Mouse (Mus musculus) stomach, embryonic 16.5 days (tissue): ENCODE measurements around the gene Ppm1f. TPM values are rescaled to one million over a fixed set of nuclear protein-coding genes. Genes with fewer than 3 reads are reported as not detected.
A peak's percentile ranks its signal among the peaks of the same experiment; 100 is the strongest.

Experiments
- ATAC-seq: fragments of 200-750 bp; cut with Nextera tagmentation; 2 replicates; pipeline ENCODE4 v1.8.0; 2017; ENCODE audit warnings: moderate number of reproducible peaks, moderate TSS enrichment; ENCODE audit not compliant: insufficient read depth, low FRiP score
- H3K27ac ChIP-seq: fragments of 300-500 bp; sonication (generic); 2 replicates; pipeline ENCODE4 v1.5.1; 2014; ENCODE audit warnings: low read length
- H3K27me3 ChIP-seq: fragments of 300-500 bp; sonication (generic); 2 replicates; pipeline ENCODE4 v1.6.1; 2014; ENCODE audit warnings: low read length, control low read depth, mixed read lengths; ENCODE audit not compliant: control insufficient read depth, insufficient read depth
- H3K36me3 ChIP-seq: fragments of 300-500 bp; sonication (generic); 2 replicates; pipeline ENCODE4 v1.6.1; 2014; ENCODE audit warnings: low read length; ENCODE audit not compliant: control insufficient read depth, insufficient read depth
- H3K4me1 ChIP-seq: fragments of 300-500 bp; sonication (generic); 2 replicates; pipeline ENCODE4 v1.6.1; 2014; ENCODE audit warnings: low read length, control low read depth, mixed read lengths; ENCODE audit not compliant: control insufficient read depth, insufficient read depth
- H3K4me2 ChIP-seq: fragments of 300-500 bp; sonication (generic); 2 replicates; pipeline ENCODE4 v1.6.1; 2014; ENCODE audit warnings: low read depth, low read length, mixed read lengths
- H3K4me3 ChIP-seq: fragments of 300-500 bp; sonication (generic); replicated peaks from 2 replicates; pipeline ENCODE4 v1.5.1; 2014; ENCODE audit warnings: mild to moderate bottlenecking, low read length
- H3K9ac ChIP-seq: fragments of 300-500 bp; sonication (generic); 2 replicates; pipeline ENCODE4 v1.6.1; 2014; ENCODE audit warnings: low read length
- H3K9me3 ChIP-seq: fragments of 300-500 bp; sonication (generic); replicated peaks from 2 replicates; pipeline ENCODE4 v1.6.1; 2016; ENCODE audit warnings: low read length, control low read depth; ENCODE audit not compliant: control insufficient read depth
- WGBS: fragments of 180-500 bp; shearing (Covaris S2); extraction: QIAGEN DNeasy Blood & Tissue Kit; methylation state at CpG from one replicate; pipeline ENCODE4 v1.1.7; 2014; 5-methylcytosine and 5-hydroxymethylcytosine counted together
- polyA plus RNA-seq: library from polyadenylated mRNA; unstranded; fragments of >200 nt; fragmentation: Nextera tagmentation; extraction: Ambion mirVana; gene quantifications from 2 replicates; pipeline ENCODE4 v1.2.1, GENCODE M21; 2015

Ppm1f gene
- polyA plus RNA-seq, 1 experiment from 2014 or later = 23.1 TPM

DNA sequence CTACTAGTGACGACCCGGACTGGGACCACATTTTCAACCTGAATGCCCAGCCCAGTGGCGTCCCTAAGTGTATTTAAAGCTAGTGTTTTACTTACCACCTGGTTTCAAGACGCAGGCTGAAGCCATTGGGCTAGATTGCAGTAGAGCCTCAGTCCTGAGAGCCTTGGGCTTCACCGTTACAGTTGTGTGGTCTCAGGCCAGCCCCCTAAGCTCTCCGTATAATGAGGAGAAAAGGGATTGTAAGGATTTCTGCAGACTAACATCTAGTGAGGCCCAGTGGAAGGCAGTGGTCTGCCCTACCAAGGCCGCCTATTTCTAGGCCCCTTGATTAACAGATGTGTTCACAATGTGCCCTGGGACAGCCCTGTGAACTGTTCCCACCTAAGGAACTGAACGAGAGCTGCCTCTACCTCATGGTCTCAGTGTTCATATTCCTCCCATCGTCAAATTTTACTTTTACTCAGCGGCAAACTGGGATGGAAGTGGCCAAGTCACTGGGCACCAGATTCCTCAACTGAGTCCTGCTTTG lies 851 bp downstream of the Ppm1f start:
- Histone ChIP-seq H3K9me3 (no peaks in the 10 kb centered on the region), H3K27me3 (no peaks in the 10 kb centered on the region), H3K4me1 (peaks cover 13% of the 10 kb centered on the region), H3K27ac (peak overlapping the region; percentile 46), H3K9ac (peak overlapping the region; percentile 83), H3K4me3 (peak overlapping the region; percentile 76), H3K4me2 (peak overlapping the region; percentile 89), H3K36me3 (no peaks in the 10 kb centered on the region; the same call in 1 of the 2 replicates)
- ATAC-seq = peak; percentile 2; the same call in 1 of the 2 replicates
- WGBS = 19% methylated on average over 10 of the region's 10 CpGs

DNA sequence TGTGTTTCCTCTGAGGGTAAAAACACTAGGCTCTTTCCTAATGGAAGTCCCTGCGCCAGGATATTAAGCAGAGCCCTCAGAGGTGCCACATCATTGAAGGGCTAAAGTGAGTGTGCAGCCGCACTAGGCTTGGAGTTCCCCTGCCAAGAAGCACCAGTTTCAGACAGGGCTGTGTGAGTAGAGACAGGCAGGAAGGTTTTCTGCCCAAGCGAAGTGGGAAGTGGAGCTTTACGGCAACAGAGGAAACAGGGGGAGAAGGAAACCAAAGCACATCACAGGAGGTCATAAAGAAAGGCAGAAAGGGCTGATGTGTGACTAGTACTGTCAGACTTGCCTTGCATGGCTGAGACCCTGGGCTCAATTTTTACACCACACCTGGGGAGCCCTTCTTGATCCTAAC lies 6.1 kb downstream of the Ppm1f start:
- Histone ChIP-seq H3K27me3 (no peaks in the 10 kb centered on the region), H3K27ac (no peak overlapping the region), H3K4me3 (no peak overlapping the region), H3K4me1 (peaks cover 4% of the 10 kb centered on the region), H3K36me3 (peaks cover 10% of the 10 kb centered on the region; the same call in 1 of the 2 replicates), H3K9ac (no peak overlapping the region), H3K9me3 (no peaks in the 10 kb centered on the region), H3K4me2 (no peak overlapping the region)
- 78% methylated on average over 4 of the region's 4 CpGs for WGBS
- no peak for ATAC-seq

DNA sequence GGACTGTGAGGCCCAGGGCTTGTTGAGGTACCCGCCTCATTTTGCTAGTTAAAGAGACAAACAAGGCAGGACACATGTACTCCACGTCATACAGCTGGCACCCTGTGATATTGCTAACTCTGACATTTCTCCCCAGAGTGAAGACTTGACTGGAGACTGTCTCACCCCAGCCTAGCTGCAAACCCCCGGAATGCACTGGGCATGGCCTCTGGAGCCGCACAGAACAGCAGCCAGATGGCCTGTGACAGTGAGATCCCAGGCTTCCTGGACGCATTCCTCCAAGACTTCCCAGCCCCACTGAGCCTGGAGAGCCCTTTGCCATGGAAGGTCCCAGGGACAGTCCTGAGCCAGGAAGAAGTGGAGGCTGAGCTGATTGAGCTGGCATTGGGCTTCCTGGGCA lies 6.9 kb downstream of the Ppm1f start:
- 84% methylated on average over 5 of the region's 5 CpGs for WGBS
- H3K4me3 ChIP-seq = no peak overlapping the region

DNA sequence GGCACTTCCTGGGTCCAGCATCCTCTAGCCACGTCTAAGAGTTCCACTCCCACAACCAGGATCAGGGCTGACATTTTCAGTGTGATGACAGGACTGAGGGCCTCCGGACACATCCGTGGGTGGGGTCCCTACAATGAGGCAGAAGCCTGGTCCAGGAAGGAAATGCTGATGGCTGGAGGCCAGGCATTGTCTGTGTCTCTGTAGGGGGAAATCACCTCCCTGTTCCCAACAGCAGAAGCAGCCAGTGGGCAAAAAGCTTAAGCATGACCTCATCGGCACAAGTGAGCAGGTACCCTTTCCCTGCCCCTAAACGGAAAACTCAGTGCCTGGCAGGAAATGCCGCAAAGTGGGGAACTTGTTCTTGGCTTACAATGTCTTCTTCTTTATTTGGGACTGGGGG lies 11.5 kb downstream of the Ppm1f start:
- Histone ChIP-seq H3K9me3 (no peaks in the 10 kb centered on the region), H3K27ac (peak overlapping the region; percentile 71; the same call in 1 of the 2 replicates)

More for the DNA sequence above, 6.9 kb downstream of the Ppm1f start:
- no peak overlapping the region for H3K27ac ChIP-seq
- H3K9ac ChIP-seq = no peak overlapping the region
- no peak for ATAC-seq
- H3K4me1 ChIP-seq = no peaks in the 10 kb centered on the region
- H3K4me2 ChIP-seq = no peak overlapping the region
- H3K9me3 ChIP-seq = no peaks in the 10 kb centered on the region
- peaks cover 10% of the 10 kb centered on the region; the same call in 1 of the 2 replicates for H3K36me3 ChIP-seq
- H3K27me3 ChIP-seq = no peaks in the 10 kb centered on the region

DNA sequence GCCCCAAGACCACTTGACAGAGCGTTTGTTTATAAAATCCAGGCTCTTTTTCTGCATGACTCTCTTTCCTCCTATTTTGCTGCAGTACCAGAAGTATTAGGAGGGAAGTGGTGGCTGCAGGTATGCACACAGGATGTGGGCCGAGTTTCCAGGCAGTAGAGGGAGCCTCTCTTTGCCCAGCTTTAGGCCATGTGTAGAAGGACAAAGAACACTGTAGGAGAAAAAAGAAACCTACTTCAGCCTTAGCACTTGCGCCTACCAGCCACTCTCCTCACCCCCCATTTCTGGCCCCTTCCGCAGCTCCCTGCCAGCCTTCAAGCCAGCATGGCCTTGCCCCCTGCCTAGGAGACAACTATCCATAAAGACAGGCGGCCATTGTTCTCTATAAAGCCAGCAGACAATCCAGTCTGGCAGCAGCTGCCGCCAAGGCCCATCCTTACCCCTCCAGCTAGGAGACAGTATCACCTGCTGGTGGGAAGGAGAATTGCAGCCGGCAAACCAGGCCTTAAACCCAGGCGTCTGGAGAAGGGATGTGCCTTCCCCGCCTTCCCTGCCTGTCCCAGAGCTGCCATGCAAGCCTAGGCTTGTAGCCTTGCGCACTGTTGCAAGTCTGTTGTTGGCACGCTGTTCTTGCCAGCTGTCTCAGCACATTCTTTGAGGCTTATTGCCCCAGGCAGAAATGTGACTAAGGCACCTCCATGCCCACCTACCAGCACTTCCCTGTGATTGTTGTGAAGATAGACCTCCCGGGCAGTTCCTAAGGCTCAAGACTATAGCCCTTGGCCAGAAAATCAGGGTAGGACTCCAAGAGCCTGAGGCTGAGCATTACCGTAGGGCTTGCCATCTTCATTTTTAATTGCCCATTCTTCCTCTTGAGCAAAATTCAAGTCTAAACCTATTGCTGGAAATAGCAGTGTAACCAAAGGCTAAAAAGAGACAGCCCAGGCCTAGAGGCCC lies 15.7 kb downstream of the Ppm1f start:
- H3K27ac ChIP-seq = peak overlapping the region; percentile 56; the same call in 1 of the 2 replicates
- WGBS = 48% methylated on average over 13 of the region's 13 CpGs
- H3K4me1 ChIP-seq = no peaks in the 10 kb centered on the region
- no peaks in the 10 kb centered on the region for H3K9me3 ChIP-seq
- peak; percentile 85 for ATAC-seq
- H3K27me3 ChIP-seq = no peaks in the 10 kb centered on the region
- no peak overlapping the region for H3K4me2 ChIP-seq
- peaks cover 3% of the 10 kb centered on the region; the same call in 1 of the 2 replicates for H3K36me3 ChIP-seq
- no peak overlapping the region for H3K4me3 ChIP-seq
- H3K9ac ChIP-seq = no peak overlapping the region

More for the DNA sequence above, 11.5 kb downstream of the Ppm1f start:
- ATAC-seq = peak; percentile 50; the same call in 1 of the 2 replicates
- no peak overlapping the region for H3K4me3 ChIP-seq
- H3K27me3 ChIP-seq = no peaks in the 10 kb centered on the region
- no peak overlapping the region for H3K9ac ChIP-seq
- 0 out of 2 replicates have a peak, but pooled peaks cover 14% of the 10 kb centered on the region for H3K36me3 ChIP-seq
- no peaks in the 10 kb centered on the region for H3K4me1 ChIP-seq
- WGBS = 74% methylated on average over 6 of the region's 6 CpGs
- no peak overlapping the region for H3K4me2 ChIP-seq

DNA sequence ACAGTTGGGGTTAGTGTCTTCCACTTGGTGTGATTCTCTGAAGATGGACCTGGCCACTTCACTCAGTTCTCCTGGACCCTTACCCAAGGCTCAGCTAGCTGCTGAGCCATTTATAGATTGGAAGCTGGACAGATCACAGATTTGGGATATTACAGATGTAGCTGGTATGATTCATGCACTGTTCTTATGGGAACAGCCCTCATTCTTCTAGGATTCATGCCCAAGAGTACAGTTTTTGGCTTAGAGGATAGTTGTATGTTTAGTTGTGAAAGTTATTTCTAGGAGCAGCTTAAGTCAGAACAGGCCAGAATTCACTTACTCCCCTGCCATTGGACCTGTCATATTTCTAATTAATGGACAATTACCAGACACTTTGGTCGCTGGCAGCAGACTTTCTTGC lies 17.2 kb downstream of the Ppm1f start:
- Histone ChIP-seq H3K4me2 (no peak overlapping the region), H3K27ac (no peak overlapping the region), H3K9ac (no peak overlapping the region), H3K27me3 (no peaks in the 10 kb centered on the region), H3K4me1 (no peaks in the 10 kb centered on the region), H3K4me3 (no peak overlapping the region), H3K9me3 (no peaks in the 10 kb centered on the region), H3K36me3 (peaks cover 3% of the 10 kb centered on the region; the same call in 1 of the 2 replicates)
- 56% methylated on average over 1 of the region's 1 CpGs for WGBS
- no peak for ATAC-seq

DNA sequence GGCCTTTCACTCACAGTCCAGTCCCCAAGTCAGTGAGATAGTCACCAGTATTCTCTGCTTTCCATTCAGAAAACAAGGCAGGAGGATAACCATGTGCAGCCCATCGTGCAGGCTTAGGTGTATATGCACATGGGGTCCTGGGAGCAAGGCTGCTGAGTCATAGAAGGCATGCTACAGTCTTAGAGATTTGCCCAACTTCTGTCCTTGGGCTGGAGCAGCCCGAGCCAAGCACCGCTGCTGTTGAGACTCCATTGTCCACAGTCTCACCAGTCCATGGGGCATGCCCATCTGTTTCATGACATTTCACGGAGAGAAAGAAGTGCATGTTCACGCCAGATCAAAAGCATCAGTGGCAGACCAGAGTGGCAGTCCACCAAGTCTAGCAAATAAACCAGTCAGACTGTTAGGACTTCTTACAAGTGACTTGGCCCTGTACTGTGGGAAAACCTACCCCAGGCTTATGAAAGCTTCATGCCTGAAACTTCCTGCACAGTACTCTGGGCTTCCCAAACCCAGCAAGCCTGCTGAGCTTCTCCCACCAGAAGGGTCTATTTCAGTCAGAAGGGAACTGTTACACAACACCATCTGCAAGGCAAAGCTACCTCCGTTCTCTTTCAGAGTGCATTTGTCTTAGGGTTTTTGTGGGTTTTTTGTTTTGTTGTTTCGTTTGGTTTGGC lies 22.3 kb downstream of the Ppm1f start:
- 86% methylated on average over 7 of the region's 7 CpGs for WGBS

DNA sequence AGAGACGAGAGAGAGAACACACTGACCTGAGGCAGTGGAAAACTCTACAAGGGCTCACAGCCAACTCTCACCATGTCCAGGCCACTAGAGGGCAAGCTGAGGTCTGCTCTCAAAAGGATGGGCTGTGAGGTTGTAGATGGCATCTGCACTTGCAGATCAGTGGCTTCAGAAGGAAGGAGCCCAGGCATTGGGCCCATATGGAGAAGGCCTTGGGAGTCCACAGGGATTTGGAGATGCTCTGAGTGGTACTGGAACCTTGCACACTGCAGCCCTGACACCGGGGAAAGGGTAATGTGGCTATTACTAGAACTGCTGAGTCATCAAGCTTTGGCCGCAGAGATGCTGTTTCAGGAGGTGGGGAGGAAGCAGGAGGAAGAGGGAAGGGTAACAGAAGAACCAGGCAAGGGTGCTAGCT lies 24.8 kb downstream of the Ppm1f start:
- Histone ChIP-seq H3K4me2 (no peak overlapping the region), H3K36me3 (peaks cover 8% of the 10 kb centered on the region), H3K27me3 (no peaks in the 10 kb centered on the region), H3K27ac (no peak overlapping the region), H3K4me3 (no peak overlapping the region), H3K9ac (no peak overlapping the region), H3K4me1 (no peaks in the 10 kb centered on the region), H3K9me3 (no peaks in the 10 kb centered on the region)
- ATAC-seq = no peak
- 71% methylated on average over 3 of the region's 3 CpGs for WGBS

More for the DNA sequence above, 22.3 kb downstream of the Ppm1f start:
- H3K27me3 ChIP-seq = no peaks in the 10 kb centered on the region
- no peaks in the 10 kb centered on the region for H3K4me1 ChIP-seq
- no peak overlapping the region for H3K4me2 ChIP-seq
- no peaks in the 10 kb centered on the region for H3K9me3 ChIP-seq
- ATAC-seq = no peak
- H3K27ac ChIP-seq = no peak overlapping the region
- no peak overlapping the region for H3K4me3 ChIP-seq
- no peak overlapping the region for H3K9ac ChIP-seq
- H3K36me3 ChIP-seq = peaks cover 7% of the 10 kb centered on the region
